Mouse (Mus musculus) hindbrain, embryonic 13.5 days (tissue): ENCODE measurements at regions not wholly inside any gene's neighbourhood (a gene's known extent, or its start where the extent isn't known, plus 50 kb on each side); places are given as distances from the start of the nearest gene placed in this dataset.

Source experiments
- ATAC-seq: fragments of 200-750 bp; cut with Nextera tagmentation; 2 replicates; pipeline ENCODE4 v1.8.0; 2017; ENCODE audit warnings: moderate TSS enrichment; ENCODE audit not compliant: low FRiP score
- H3K27ac ChIP-seq: fragments of 300-500 bp; sonication (generic); 2 replicates; pipeline ENCODE4 v1.5.1; 2015; ENCODE audit warnings: inconsistent platforms, mild to moderate bottlenecking, moderate library complexity
- H3K27me3 ChIP-seq: fragments of 300-500 bp; sonication (generic); 2 replicates; pipeline ENCODE4 v1.6.1; 2015; ENCODE audit warnings: mild to moderate bottlenecking, inconsistent platforms
- H3K36me3 ChIP-seq: fragments of 300-500 bp; sonication (generic); 2 replicates; pipeline ENCODE4 v1.6.1; 2015; ENCODE audit warnings: mild to moderate bottlenecking, inconsistent platforms
- H3K4me1 ChIP-seq: fragments of 300-500 bp; sonication (generic); replicated peaks from 2 replicates; pipeline ENCODE4 v1.6.1; 2015; ENCODE audit warnings: inconsistent platforms
- H3K4me2 ChIP-seq: fragments of 300-500 bp; sonication (generic); 2 replicates; pipeline ENCODE4 v1.6.1; 2015; ENCODE audit warnings: inconsistent platforms, mild to moderate bottlenecking, moderate library complexity
- H3K4me3 ChIP-seq: fragments of 300-500 bp; sonication (generic); 2 replicates; pipeline ENCODE4 v1.5.1; 2015; ENCODE audit warnings: mild to moderate bottlenecking, inconsistent platforms
- H3K9ac ChIP-seq: fragments of 300-500 bp; sonication (generic); 2 replicates; pipeline ENCODE4 v1.6.1; 2015; ENCODE audit warnings: mild to moderate bottlenecking, inconsistent platforms
- H3K9me3 ChIP-seq: fragments of 300-500 bp; sonication (generic); 2 replicates; pipeline ENCODE4 v1.6.1; 2016; ENCODE audit warnings: inconsistent platforms
- WGBS: fragments of 180-500 bp; shearing (Covaris S2); methylation state at CpG from one replicate; pipeline ENCODE4 v1.1.7; 2015; 5-methylcytosine and 5-hydroxymethylcytosine counted together

DNA sequence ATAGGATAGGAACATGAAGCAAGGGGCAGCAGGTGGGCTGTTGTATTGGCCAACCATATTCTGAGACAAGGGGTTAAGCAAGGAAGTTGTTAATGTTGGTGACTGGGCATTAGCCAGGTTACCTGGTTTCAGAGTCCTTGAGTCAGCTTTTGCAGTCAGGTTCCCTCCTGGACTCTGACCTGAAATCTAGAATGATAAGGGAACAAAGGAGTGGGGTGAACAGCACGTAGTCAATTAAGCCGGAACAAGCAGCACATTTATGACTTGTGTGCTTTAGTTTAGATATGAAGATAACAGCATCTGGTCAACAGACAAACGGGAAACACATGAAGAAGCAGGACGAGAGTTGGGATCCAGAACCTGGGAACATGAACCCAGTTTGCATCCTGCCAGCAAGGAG is 99.8 kb upstream of the 4930583I09Rik start:
- H3K36me3 ChIP-seq: no peaks in the 10 kb centered on the region
- H3K4me1 ChIP-seq: no peaks in the 10 kb centered on the region; the same call in 1 of the 2 replicates
- no peak for ATAC-seq
- 87% methylated on average over 4 of the region's 4 CpGs for WGBS
- no peaks in the 10 kb centered on the region for H3K9me3 ChIP-seq
- H3K27me3 ChIP-seq: no peaks in the 10 kb centered on the region
- no peak overlapping the region for H3K4me2 ChIP-seq
- H3K4me3 ChIP-seq: no peak overlapping the region
- no peak overlapping the region for H3K27ac ChIP-seq
- no peak overlapping the region for H3K9ac ChIP-seq

DNA sequence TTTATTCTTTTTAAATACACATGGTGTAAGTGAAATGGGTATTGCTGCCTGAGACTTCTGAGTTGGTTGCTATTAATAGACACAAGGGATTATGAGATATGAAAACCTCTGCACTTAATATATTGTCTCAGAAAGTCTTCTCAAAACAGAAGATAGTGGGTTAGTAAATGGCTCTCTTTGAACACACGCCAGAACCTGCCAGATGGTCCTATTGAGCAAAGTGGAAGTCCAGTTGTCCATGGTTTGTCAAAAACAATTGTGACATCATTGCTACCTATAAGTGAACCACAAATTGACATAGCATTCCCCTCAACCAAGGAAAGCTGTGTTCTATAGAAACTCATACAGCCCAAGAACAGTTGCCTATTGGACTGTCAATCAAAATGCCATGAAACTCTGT is 98.5 kb upstream of the 4930583I09Rik start:
- Histone ChIP-seq H3K9ac (no peak overlapping the region), H3K36me3 (no peaks in the 10 kb centered on the region), H3K9me3 (no peaks in the 10 kb centered on the region), H3K27me3 (no peaks in the 10 kb centered on the region), H3K4me3 (no peak overlapping the region), H3K4me1 (no peaks in the 10 kb centered on the region; the same call in 1 of the 2 replicates), H3K4me2 (no peak overlapping the region), H3K27ac (no peak overlapping the region)
- WGBS: 80% methylated on average over 1 of the region's 1 CpGs
- no peak for ATAC-seq

DNA sequence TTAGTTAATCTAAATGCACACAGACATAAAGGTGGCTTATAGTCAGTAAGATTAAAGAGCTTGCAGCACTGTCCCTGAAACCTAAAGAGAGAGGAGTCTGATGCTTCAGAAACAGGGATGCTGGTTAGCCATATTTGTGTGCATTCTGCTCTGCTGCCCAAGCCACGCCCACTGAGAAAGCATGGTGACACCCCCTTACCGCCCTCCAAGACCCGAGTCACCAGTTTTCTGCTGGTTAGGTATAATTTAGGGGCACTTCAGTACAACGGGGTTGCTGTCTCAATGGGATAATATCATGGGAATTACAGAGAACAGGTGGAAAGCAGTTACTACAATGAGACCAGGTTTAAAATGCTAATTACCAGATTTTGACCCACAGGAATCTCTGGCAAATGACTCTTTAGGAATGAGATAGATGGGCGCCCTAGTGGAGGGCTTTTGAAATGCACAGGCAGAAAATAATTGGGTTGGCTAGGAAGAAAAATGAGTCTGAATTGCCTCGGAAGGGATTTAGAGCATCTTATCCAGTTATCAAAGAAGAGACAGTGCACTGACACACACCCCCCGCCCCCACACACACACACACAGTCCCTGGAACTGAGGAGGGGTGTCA is 95.1 kb upstream of the 4930583I09Rik start:
- H3K36me3 ChIP-seq: no peaks in the 10 kb centered on the region
- no peaks in the 10 kb centered on the region for H3K9me3 ChIP-seq
- no peaks in the 10 kb centered on the region for H3K4me1 ChIP-seq
- ATAC-seq: no peak
- 47% methylated on average over 7 of the region's 7 CpGs for WGBS
- H3K4me3 ChIP-seq: no peak overlapping the region
- no peak overlapping the region for H3K27ac ChIP-seq
- H3K4me2 ChIP-seq: no peak overlapping the region
- no peak overlapping the region for H3K9ac ChIP-seq
- H3K27me3 ChIP-seq: no peaks in the 10 kb centered on the region

DNA sequence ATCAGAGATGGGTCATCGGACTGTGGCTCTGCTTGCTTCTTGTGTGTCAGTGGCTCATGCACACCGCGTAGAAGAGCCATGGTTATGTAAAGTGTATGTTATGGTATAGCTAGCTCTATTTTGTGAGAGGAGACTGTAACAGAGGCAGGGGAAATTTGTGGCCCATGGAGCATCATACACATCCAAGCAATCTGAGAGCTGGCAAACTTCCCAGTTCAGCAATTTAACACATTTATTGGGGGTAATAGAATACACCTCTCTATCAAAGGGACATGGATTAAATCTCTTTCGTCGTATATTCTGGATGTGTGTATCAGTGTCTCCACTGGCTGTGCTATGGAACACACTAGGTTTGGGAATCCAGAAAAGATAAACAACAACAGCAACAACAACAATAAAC is 87.9 kb upstream of the 4930583I09Rik start:
- no peaks in the 10 kb centered on the region for H3K27me3 ChIP-seq
- no peak overlapping the region for H3K9ac ChIP-seq
- H3K27ac ChIP-seq: no peak overlapping the region
- no peaks in the 10 kb centered on the region; the same call in 1 of the 2 replicates for H3K4me1 ChIP-seq
- 84% methylated on average over 5 of the region's 5 CpGs for WGBS
- no peak for ATAC-seq
- no peak overlapping the region for H3K4me3 ChIP-seq
- no peaks in the 10 kb centered on the region for H3K36me3 ChIP-seq
- H3K9me3 ChIP-seq: no peaks in the 10 kb centered on the region
- no peak overlapping the region for H3K4me2 ChIP-seq

DNA sequence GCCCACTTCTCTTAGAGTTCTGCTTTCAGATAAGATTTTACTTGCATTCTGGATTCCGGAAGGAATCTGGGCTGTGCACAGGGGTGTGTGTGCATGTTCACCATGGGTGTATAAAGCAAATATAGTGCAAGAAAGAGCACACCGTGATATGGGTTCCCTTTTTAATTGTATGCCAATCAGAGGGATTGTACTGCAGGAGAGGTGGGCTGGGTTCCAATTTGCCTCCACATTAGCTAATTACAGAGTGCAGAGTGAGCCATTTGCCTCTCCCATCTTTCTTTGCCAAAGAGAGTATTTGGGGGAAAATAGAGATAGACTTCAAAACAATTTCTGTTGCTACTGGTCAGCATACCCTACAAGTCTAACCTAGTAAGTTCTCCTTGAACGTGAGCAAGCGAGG is 86.4 kb upstream of the 4930583I09Rik start:
- Histone ChIP-seq H3K4me3 (no peak overlapping the region), H3K4me2 (no peak overlapping the region), H3K36me3 (no peaks in the 10 kb centered on the region), H3K27me3 (no peaks in the 10 kb centered on the region), H3K9ac (no peak overlapping the region), H3K9me3 (no peaks in the 10 kb centered on the region), H3K27ac (no peak overlapping the region), H3K4me1 (no peaks in the 10 kb centered on the region; the same call in 1 of the 2 replicates)
- no peak for ATAC-seq
- 82% methylated on average over 4 of the region's 4 CpGs for WGBS

DNA sequence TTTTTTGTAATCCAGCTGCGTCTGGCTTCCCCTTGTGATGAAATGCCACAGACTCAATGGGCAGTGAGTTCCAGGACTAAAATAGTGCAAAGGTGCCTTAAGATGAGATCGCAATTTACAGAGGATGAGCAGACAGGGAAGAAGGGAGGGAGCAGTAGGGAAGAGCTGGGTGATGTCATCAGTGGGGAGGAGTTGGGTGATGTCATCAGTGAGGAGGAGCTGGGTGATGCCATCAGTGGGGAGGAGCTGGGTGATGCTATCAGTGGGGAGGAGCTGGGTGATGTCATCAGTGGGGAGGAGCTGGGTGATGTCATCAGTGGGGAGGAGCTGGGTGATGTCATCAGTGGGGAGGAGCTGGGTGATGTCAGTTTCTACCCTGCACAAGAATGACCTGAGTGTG is 84.4 kb upstream of the 4930583I09Rik start:
- Histone ChIP-seq H3K9ac (no peak overlapping the region), H3K27ac (no peak overlapping the region), H3K4me3 (no peak overlapping the region), H3K9me3 (no peaks in the 10 kb centered on the region), H3K4me1 (peaks cover 9% of the 10 kb centered on the region), H3K36me3 (no peaks in the 10 kb centered on the region), H3K4me2 (no peak overlapping the region), H3K27me3 (no peaks in the 10 kb centered on the region)
- 83% methylated on average over 2 of the region's 2 CpGs for WGBS
- ATAC-seq: no peak

DNA sequence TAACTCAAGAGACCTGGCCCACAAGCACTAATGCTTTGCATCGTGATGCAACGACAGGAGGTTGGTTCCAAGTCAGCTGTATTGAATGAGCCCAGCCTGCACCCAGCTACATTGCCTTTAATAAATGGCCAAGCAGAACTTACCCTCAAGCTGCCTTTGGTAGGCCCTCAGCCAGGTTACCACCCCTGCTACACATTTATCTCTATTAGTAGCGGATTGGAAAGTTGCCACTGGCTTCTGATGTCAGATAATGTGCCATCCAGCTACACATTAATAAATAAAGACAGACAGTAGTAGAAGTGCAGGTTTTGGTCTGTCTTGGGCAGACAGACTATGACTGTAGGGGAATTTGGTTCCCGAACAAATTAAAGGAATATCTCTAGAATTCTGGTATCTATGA is 82.0 kb upstream of the 4930583I09Rik start:
- Histone ChIP-seq H3K27me3 (no peaks in the 10 kb centered on the region), H3K36me3 (no peaks in the 10 kb centered on the region), H3K4me1 (peaks cover 22% of the 10 kb centered on the region), H3K27ac (no peak overlapping the region), H3K4me3 (no peak overlapping the region), H3K9me3 (no peaks in the 10 kb centered on the region), H3K4me2 (no peak overlapping the region), H3K9ac (no peak overlapping the region)
- 88% methylated on average over 4 of the region's 4 CpGs for WGBS
- ATAC-seq: no peak

DNA sequence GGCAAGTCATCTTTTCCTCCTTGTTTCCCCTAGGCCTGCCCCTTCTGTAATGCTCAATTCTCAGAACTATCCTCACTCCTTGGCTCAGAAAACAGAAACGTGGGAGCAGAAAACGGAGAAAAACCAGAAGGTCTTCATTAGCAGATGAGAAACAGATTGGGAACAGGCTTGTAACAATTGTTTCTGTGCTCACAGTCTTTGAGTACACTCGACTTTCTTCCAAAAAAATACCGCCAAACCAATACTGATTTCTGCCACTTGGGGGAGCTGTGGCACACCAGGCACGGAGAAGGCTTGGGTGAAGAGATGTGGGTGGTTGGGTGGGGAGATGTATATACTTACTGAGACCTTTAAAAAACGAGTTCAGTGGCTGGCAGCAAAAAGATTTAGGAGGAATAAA is 80.8 kb upstream of the 4930583I09Rik start:
- WGBS: 74% methylated on average over 6 of the region's 6 CpGs
- H3K9ac ChIP-seq: no peak overlapping the region
- ATAC-seq: no peak
- H3K9me3 ChIP-seq: no peaks in the 10 kb centered on the region
- no peaks in the 10 kb centered on the region for H3K27me3 ChIP-seq
- no peak overlapping the region for H3K4me3 ChIP-seq
- H3K4me1 ChIP-seq: peaks cover 22% of the 10 kb centered on the region
- no peak overlapping the region for H3K27ac ChIP-seq
- H3K4me2 ChIP-seq: no peak overlapping the region
- no peaks in the 10 kb centered on the region for H3K36me3 ChIP-seq

DNA sequence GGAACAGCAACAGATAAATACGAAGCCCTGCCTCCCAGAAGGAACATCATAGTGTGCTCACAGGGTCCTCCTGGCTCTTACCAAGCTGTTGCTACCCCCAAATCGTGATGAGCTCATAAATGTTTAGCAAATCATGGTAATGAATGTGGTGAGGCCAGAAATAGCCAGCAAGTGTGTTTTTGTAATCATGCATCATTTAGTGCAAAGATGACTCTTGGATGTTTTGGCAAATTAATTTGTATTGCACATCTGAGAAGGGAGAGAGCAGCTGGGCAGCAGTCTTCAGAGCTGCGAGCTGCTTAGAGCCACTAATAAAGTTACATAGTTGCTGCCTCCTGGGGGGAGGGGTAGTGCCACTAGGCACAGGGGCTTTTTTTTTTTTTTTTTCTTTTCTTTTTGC is 79.8 kb upstream of the 4930583I09Rik start:
- H3K9ac ChIP-seq: no peak overlapping the region
- peaks cover 22% of the 10 kb centered on the region for H3K4me1 ChIP-seq
- WGBS: 21% methylated on average over 3 of the region's 3 CpGs
- peak; percentile 40; the same call in 1 of the 2 replicates for ATAC-seq
- H3K27ac ChIP-seq: no peak overlapping the region
- H3K4me2 ChIP-seq: no peak overlapping the region
- H3K4me3 ChIP-seq: no peak overlapping the region
- no peaks in the 10 kb centered on the region for H3K9me3 ChIP-seq
- H3K27me3 ChIP-seq: no peaks in the 10 kb centered on the region
- no peaks in the 10 kb centered on the region for H3K36me3 ChIP-seq

DNA sequence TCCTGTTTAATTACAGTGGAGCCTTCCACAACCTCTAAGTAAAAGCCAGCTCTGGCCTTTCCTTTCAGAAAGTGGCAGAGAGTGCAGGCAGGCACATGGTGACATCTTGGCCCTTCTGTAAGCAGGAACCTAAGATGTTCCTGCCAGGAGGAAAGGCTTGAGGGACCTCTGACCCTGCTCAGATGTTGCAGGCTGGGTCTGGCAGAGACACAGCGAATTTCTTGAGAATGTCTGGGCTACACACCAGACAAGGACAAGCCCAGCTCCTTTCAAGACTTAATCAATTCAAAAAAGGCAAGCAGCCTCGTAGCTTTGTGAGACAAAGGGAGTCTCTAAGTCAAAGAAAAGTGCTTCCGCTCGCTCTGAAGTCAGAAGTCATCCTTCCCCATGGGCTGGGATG is 79.2 kb upstream of the 4930583I09Rik start:
- peak; percentile 49; the same call in 1 of the 2 replicates for ATAC-seq
- WGBS: 9% methylated on average over 4 of the region's 4 CpGs
- Histone ChIP-seq H3K9ac (peak overlapping the region; percentile 13; the same call in 1 of the 2 replicates), H3K4me3 (no peak overlapping the region), H3K9me3 (no peaks in the 10 kb centered on the region), H3K4me1 (peaks cover 22% of the 10 kb centered on the region), H3K4me2 (no peak overlapping the region), H3K36me3 (no peaks in the 10 kb centered on the region), H3K27me3 (no peaks in the 10 kb centered on the region), H3K27ac (peak overlapping the region; percentile 24; the same call in 1 of the 2 replicates)

DNA sequence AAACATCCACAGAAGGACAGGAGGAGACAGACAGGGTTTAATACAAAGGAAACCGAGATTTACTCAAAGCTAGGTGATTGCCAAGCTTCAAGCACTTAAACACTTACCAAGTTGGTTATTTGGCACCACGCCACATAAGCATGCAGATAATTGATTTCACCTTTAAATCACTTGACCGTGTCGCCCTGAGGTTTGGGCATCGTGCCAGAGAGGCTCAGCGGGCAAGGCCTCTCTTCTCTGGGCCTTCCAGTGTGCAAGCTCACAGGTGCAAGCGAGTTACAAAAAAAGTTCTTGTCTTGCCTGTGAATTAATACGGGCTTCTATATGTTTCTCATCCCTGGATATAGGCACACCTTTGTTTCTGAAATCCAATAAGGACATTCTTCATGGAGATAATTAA is 78.4 kb upstream of the 4930583I09Rik start:
- Histone ChIP-seq H3K9ac (no peak overlapping the region), H3K27ac (no peak overlapping the region), H3K4me1 (peaks cover 22% of the 10 kb centered on the region), H3K4me2 (no peak overlapping the region), H3K4me3 (no peak overlapping the region), H3K27me3 (no peaks in the 10 kb centered on the region), H3K36me3 (no peaks in the 10 kb centered on the region), H3K9me3 (no peaks in the 10 kb centered on the region)
- 43% methylated on average over 8 of the region's 8 CpGs for WGBS
- ATAC-seq: no peak

DNA sequence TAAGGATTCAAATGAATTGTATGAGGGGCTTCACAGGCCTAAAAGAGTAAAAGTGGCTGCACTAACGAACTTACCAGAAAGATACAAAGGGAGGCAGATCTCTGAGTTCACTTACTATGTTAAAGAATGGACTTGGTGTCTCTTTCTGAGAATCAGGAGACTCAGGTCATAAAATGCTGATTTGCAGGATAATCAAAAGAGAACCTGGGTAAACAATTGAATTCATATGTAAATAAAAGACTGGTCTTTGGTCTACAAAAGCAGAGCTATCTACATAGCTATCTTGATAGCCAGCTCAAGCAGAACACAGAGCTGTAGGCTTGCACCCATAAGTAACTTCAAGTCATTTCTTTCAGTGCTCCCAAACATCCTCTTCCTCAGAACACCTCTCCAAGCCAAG is 72.8 kb upstream of the 4930583I09Rik start:
- Histone ChIP-seq H3K36me3 (no peaks in the 10 kb centered on the region), H3K4me3 (no peak overlapping the region), H3K27ac (no peak overlapping the region), H3K4me1 (no peaks in the 10 kb centered on the region), H3K9me3 (no peaks in the 10 kb centered on the region), H3K4me2 (no peak overlapping the region), H3K9ac (no peak overlapping the region), H3K27me3 (no peaks in the 10 kb centered on the region)
- ATAC-seq: no peak
- WGBS: 84% methylated on average over 1 of the region's 1 CpGs
